Mouse (Mus musculus): Measurements from ENCODE around the gene Emilin1. TPM values are rescaled to one million over a fixed set of nuclear protein-coding genes. Genes with fewer than 3 reads are reported as not detected.

Gene Emilin1
- polyA plus RNA-seq, 1 experiment from 2014 or later, result 187 TPM

- Histone ChIP-seq H3K27me3 (replicated peaks; ENCODE audit: control insufficient read depth, insufficient read depth, low read length) (no peaks in the 10 kb centered on the region), H3K9me3 (ENCODE audit: control insufficient read depth, low read length) (no peaks in the 10 kb centered on the region), H3K36me3 (ENCODE audit: control insufficient read depth, insufficient read depth, low read length) (peaks cover 12% of the 10 kb centered on the region), H3K4me2 (ENCODE audit: low read length) (no peak overlapping the region), H3K4me3 (ENCODE audit: low read depth, low read length) (no peak overlapping the region), H3K9ac (ENCODE audit: low read length) (no peak overlapping the region), H3K4me1 (replicated peaks; ENCODE audit: control insufficient read depth, insufficient read depth, low read length) (peaks cover 15% of the 10 kb centered on the region), H3K27ac (ENCODE audit: low read depth) (no peak overlapping the region)
- DNase-seq (ENCODE audit: low spot score) (no peak), ATAC-seq (replicated peaks; ENCODE audit: low FRiP score, low TSS enrichment, low read depth) (no peak)
- 91% methylated on average over 5 of the region's 5 CpGs for WGBS
These were observed 12.0 kb downstream of the Emilin1 start for GRCm38 (mm10) chr5:30925217-30925616.

- no peak overlapping the region for H3K9ac ChIP-seq (ENCODE audit: low read length)
- peaks cover 4% of the 10 kb centered on the region; the same call in 1 of the 2 replicates for H3K36me3 ChIP-seq (ENCODE audit: control insufficient read depth, insufficient read depth, low read length)
- H3K27ac ChIP-seq (ENCODE audit: low read depth), result no peak overlapping the region
- peaks cover 12% of the 10 kb centered on the region for H3K4me1 ChIP-seq (replicated peaks; ENCODE audit: control insufficient read depth, insufficient read depth, low read length)
- H3K27me3 ChIP-seq (replicated peaks; ENCODE audit: control insufficient read depth, insufficient read depth, low read length), result no peaks in the 10 kb centered on the region
- WGBS, result 78% methylated on average over 2 of the region's 2 CpGs
- DNase-seq (ENCODE audit: low spot score), result no peak
- H3K9me3 ChIP-seq (ENCODE audit: control insufficient read depth, low read length), result no peaks in the 10 kb centered on the region
- no peak overlapping the region for H3K4me2 ChIP-seq (ENCODE audit: low read length)
- no peak overlapping the region for H3K4me3 ChIP-seq (ENCODE audit: low read depth, low read length)
- no peak for ATAC-seq (replicated peaks; ENCODE audit: low FRiP score, low TSS enrichment, low read depth)
These were observed 12.9 kb downstream of the Emilin1 start for GRCm38 (mm10) chr5:30926073-30926472.

GRCm38 (mm10) chr5:30927945-30928529 lies 14.8 kb downstream of the Emilin1 start:
- H3K27me3 ChIP-seq (replicated peaks; ENCODE audit: control insufficient read depth, insufficient read depth, low read length), result no peaks in the 10 kb centered on the region
- H3K9me3 ChIP-seq (ENCODE audit: control insufficient read depth, low read length), result no peaks in the 10 kb centered on the region
- no peak for ATAC-seq (replicated peaks; ENCODE audit: low FRiP score, low TSS enrichment, low read depth)
- H3K27ac ChIP-seq (ENCODE audit: low read depth), result no peak overlapping the region
- no peak overlapping the region for H3K9ac ChIP-seq (ENCODE audit: low read length)
- H3K4me1 ChIP-seq (replicated peaks; ENCODE audit: control insufficient read depth, insufficient read depth, low read length), result no peaks in the 10 kb centered on the region
- H3K4me3 ChIP-seq (ENCODE audit: low read depth, low read length), result no peak overlapping the region
- H3K4me2 ChIP-seq (ENCODE audit: low read length), result peak overlapping the region; percentile 7; the same call in 1 of the 2 replicates
- 0 out of 2 replicates have a peak, but pooled peaks cover 3% of the 10 kb centered on the region for H3K36me3 ChIP-seq (ENCODE audit: control insufficient read depth, insufficient read depth, low read length)
- no peak for DNase-seq (ENCODE audit: low spot score)
- 42% methylated on average over 7 of the region's 7 CpGs for WGBS

- 42% methylated on average over 4 of the region's 4 CpGs for WGBS
- no peaks in the 10 kb centered on the region for H3K27me3 ChIP-seq (replicated peaks; ENCODE audit: control insufficient read depth, insufficient read depth, low read length)
These were observed 16.9 kb downstream of the Emilin1 start for GRCm38 (mm10) chr5:30930121-30930520.

GRCm38 (mm10) chr5:30930846-30931245 lies 17.6 kb downstream of the Emilin1 start:
- no peak overlapping the region for H3K9ac ChIP-seq (ENCODE audit: low read length)
- H3K36me3 ChIP-seq (ENCODE audit: control insufficient read depth, insufficient read depth, low read length), result no peaks in the 10 kb centered on the region
- no peak overlapping the region for H3K4me3 ChIP-seq (ENCODE audit: low read depth, low read length)
- no peak for DNase-seq (ENCODE audit: low spot score)
- ATAC-seq (replicated peaks; ENCODE audit: low FRiP score, low TSS enrichment, low read depth), result no peak
- H3K4me1 ChIP-seq (replicated peaks; ENCODE audit: control insufficient read depth, insufficient read depth, low read length), result no peaks in the 10 kb centered on the region
- H3K27me3 ChIP-seq (replicated peaks; ENCODE audit: control insufficient read depth, insufficient read depth, low read length), result no peaks in the 10 kb centered on the region
- no peak overlapping the region for H3K4me2 ChIP-seq (ENCODE audit: low read length)
- H3K9me3 ChIP-seq (ENCODE audit: control insufficient read depth, low read length), result no peaks in the 10 kb centered on the region
- WGBS, result 79% methylated on average over 6 of the region's 6 CpGs
- no peak overlapping the region for H3K27ac ChIP-seq (ENCODE audit: low read depth)

More at GRCm38 (mm10) chr5:30930121-30930520, 16.9 kb downstream of the Emilin1 start:
- H3K27ac ChIP-seq (ENCODE audit: low read depth), result no peak overlapping the region
- H3K9me3 ChIP-seq (ENCODE audit: control insufficient read depth, low read length), result no peaks in the 10 kb centered on the region
- DNase-seq (ENCODE audit: low spot score) (peak; percentile 80), ATAC-seq (replicated peaks; ENCODE audit: low FRiP score, low TSS enrichment, low read depth) (no peak)
- H3K4me2 ChIP-seq (ENCODE audit: low read length), result no peak overlapping the region
- H3K4me1 ChIP-seq (replicated peaks; ENCODE audit: control insufficient read depth, insufficient read depth, low read length), result no peaks in the 10 kb centered on the region
- 0 out of 2 replicates have a peak, but pooled peaks cover 3% of the 10 kb centered on the region for H3K36me3 ChIP-seq (ENCODE audit: control insufficient read depth, insufficient read depth, low read length)
- no peak overlapping the region for H3K9ac ChIP-seq (ENCODE audit: low read length)
- H3K4me3 ChIP-seq (ENCODE audit: low read depth, low read length), result no peak overlapping the region

- ATAC-seq (replicated peaks; ENCODE audit: low FRiP score, low TSS enrichment, low read depth) (no peak), DNase-seq (ENCODE audit: low spot score) (no peak)
- Histone ChIP-seq H3K27me3 (replicated peaks; ENCODE audit: control insufficient read depth, insufficient read depth, low read length) (no peaks in the 10 kb centered on the region), H3K36me3 (ENCODE audit: control insufficient read depth, insufficient read depth, low read length) (no peaks in the 10 kb centered on the region), H3K4me2 (ENCODE audit: low read length) (no peak overlapping the region), H3K9me3 (ENCODE audit: control insufficient read depth, low read length) (no peaks in the 10 kb centered on the region), H3K9ac (ENCODE audit: low read length) (no peak overlapping the region), H3K4me3 (ENCODE audit: low read depth, low read length) (no peak overlapping the region), H3K4me1 (replicated peaks; ENCODE audit: control insufficient read depth, insufficient read depth, low read length) (no peaks in the 10 kb centered on the region), H3K27ac (ENCODE audit: low read depth) (no peak overlapping the region)
- WGBS, result 82% methylated on average over 4 of the region's 4 CpGs
These were observed 18.2 kb downstream of the Emilin1 start for GRCm38 (mm10) chr5:30931378-30931777.

GRCm38 (mm10) chr5:30933705-30934104 lies 20.5 kb downstream of the Emilin1 start:
- WGBS, result 69% methylated on average over 5 of the region's 5 CpGs
- Histone ChIP-seq H3K27ac (ENCODE audit: low read depth) (no peak overlapping the region), H3K4me3 (ENCODE audit: low read depth, low read length) (no peak overlapping the region), H3K27me3 (replicated peaks; ENCODE audit: control insufficient read depth, insufficient read depth, low read length) (no peaks in the 10 kb centered on the region), H3K4me2 (ENCODE audit: low read length) (no peak overlapping the region), H3K4me1 (replicated peaks; ENCODE audit: control insufficient read depth, insufficient read depth, low read length) (no peaks in the 10 kb centered on the region), H3K36me3 (ENCODE audit: control insufficient read depth, insufficient read depth, low read length) (no peaks in the 10 kb centered on the region), H3K9ac (ENCODE audit: low read length) (no peak overlapping the region), H3K9me3 (ENCODE audit: control insufficient read depth, low read length) (no peaks in the 10 kb centered on the region)
- no peak for DNase-seq (ENCODE audit: low spot score)
- ATAC-seq (replicated peaks; ENCODE audit: low FRiP score, low TSS enrichment, low read depth), result no peak

- no peak overlapping the region for H3K9ac ChIP-seq (ENCODE audit: low read length)
- no peaks in the 10 kb centered on the region for H3K4me1 ChIP-seq (replicated peaks; ENCODE audit: control insufficient read depth, insufficient read depth, low read length)
- H3K9me3 ChIP-seq (ENCODE audit: control insufficient read depth, low read length), result no peaks in the 10 kb centered on the region
- DNase-seq (ENCODE audit: low spot score), result no peak
- no peak overlapping the region for H3K4me2 ChIP-seq (ENCODE audit: low read length)
- no peak overlapping the region for H3K27ac ChIP-seq (ENCODE audit: low read depth)
- WGBS, result 92% methylated on average over 5 of the region's 5 CpGs
- H3K36me3 ChIP-seq (ENCODE audit: control insufficient read depth, insufficient read depth, low read length), result no peaks in the 10 kb centered on the region
- no peaks in the 10 kb centered on the region for H3K27me3 ChIP-seq (replicated peaks; ENCODE audit: control insufficient read depth, insufficient read depth, low read length)
- ATAC-seq (replicated peaks; ENCODE audit: low FRiP score, low TSS enrichment, low read depth), result no peak
- H3K4me3 ChIP-seq (ENCODE audit: low read depth, low read length), result no peak overlapping the region
These were observed 21.7 kb downstream of the Emilin1 start for GRCm38 (mm10) chr5:30934725-30935461.
